Mouse (Mus musculus): ENCODE data around the gene Hipk2.

GRCm38 (mm10) chr6:38847447-38847846 lies 28.5 kb downstream of the Hipk2 start:
- TF ChIP-seq CTCF (IDR thresholded peaks at IDR 0.05; ENCODE audit: control insufficient read depth, insufficient read depth, low read length) (no peak), POLR2A (IDR thresholded peaks at IDR 0.05; ENCODE audit: borderline replicate concordance, control insufficient read depth, low read depth, low read length) (no peak)

Data from bone marrow, adult 2 months (tissue).